Mouse (Mus musculus) testis, adult 2 months (tissue): ENCODE results near the gene Wfdc12. TPM values are rescaled to one million over a fixed set of nuclear protein-coding genes. Genes with fewer than 3 reads are reported as not detected.
A peak's percentile ranks its signal among the peaks of the same experiment; 100 is the strongest.

Experiments
- H3K27ac ChIP-seq: fragments of 200-500 bp; 2 replicates; pipeline ENCODE4 v1.5.1; 2012; ENCODE audit warnings: low read depth, low read length; ENCODE audit not compliant: control insufficient read depth, insufficient read depth
- H3K27me3 ChIP-seq: fragments of 200-500 bp; 2 replicates; pipeline ENCODE4 v1.6.1; 2012; ENCODE audit warnings: mild to moderate bottlenecking, low read length, moderate library complexity; ENCODE audit not compliant: control insufficient read depth, insufficient read depth
- H3K36me3 ChIP-seq: fragments of 200-500 bp; 2 replicates; pipeline ENCODE4 v1.6.1; 2012; ENCODE audit warnings: mild to moderate bottlenecking, low read length; ENCODE audit not compliant: control insufficient read depth, insufficient read depth
- H3K4me1 ChIP-seq: fragments of 200-500 bp; 2 replicates; pipeline ENCODE4 v1.6.1; 2012; ENCODE audit warnings: low read length; ENCODE audit not compliant: control insufficient read depth, insufficient read depth
- H3K4me3 ChIP-seq: fragments of 200-500 bp; 2 replicates; pipeline ENCODE4 v1.5.1; 2012; ENCODE audit warnings: low read depth, mild to moderate bottlenecking, low read length, moderate library complexity, mixed read lengths; ENCODE audit not compliant: control insufficient read depth
- CTCF ChIP-seq: fragments of 200-500 bp; IDR thresholded peaks from 2 replicates; pipeline ENCODE4 v1.5.1; 2012; ENCODE audit warnings: low read depth, mild to moderate bottlenecking, inconsistent platforms, low read length, moderate library complexity; ENCODE audit not compliant: control insufficient read depth, insufficient read depth, insufficient replicate concordance
- POLR2A ChIP-seq: fragments of 200-500 bp; IDR thresholded peaks from 2 replicates; pipeline ENCODE4 v1.6.1; 2012; ENCODE audit warnings: low read depth, mild to moderate bottlenecking, inconsistent platforms, low read length, moderate library complexity; ENCODE audit not compliant: control insufficient read depth
- polyA plus RNA-seq: library from polyadenylated mRNA; depleted of rRNA; stranded (reverse); fragments of >200 nt; gene quantifications from 2 replicates; pipeline ENCODE4 v1.2.3, GENCODE M21; 2012

The Wfdc12 gene
- polyA plus RNA-seq, 1 experiment = 0.15 TPM

DNA sequence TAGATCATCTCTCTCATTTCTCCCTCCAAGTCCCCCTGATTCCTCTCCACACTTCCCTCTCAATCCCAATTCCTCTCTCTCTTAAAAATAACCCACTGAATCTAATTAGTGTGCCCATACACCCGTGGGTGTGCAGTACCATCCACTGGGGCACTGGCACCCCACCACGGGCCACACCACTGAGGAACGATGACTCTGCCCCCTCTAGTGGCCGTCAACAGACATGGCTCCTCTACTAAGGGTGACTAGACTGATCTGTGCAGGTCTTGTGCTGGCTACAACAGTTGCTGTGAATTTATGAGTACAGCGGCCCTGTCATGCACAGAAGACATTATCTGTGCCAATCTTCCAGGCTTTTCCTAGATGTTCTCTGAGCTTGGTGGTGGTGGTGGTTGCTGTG lies 1.7 kb downstream of the Wfdc12 start:
- H3K27ac ChIP-seq = no peak overlapping the region
- TF ChIP-seq POLR2A (no peak), CTCF (peak; percentile 50; the same call in 1 of the 2 replicates)
- H3K27me3 ChIP-seq = no peaks in the 10 kb centered on the region
- no peak overlapping the region for H3K4me3 ChIP-seq
- peaks cover 2% of the 10 kb centered on the region; the same call in 1 of the 2 replicates for H3K4me1 ChIP-seq
- H3K36me3 ChIP-seq = no peaks in the 10 kb centered on the region

DNA sequence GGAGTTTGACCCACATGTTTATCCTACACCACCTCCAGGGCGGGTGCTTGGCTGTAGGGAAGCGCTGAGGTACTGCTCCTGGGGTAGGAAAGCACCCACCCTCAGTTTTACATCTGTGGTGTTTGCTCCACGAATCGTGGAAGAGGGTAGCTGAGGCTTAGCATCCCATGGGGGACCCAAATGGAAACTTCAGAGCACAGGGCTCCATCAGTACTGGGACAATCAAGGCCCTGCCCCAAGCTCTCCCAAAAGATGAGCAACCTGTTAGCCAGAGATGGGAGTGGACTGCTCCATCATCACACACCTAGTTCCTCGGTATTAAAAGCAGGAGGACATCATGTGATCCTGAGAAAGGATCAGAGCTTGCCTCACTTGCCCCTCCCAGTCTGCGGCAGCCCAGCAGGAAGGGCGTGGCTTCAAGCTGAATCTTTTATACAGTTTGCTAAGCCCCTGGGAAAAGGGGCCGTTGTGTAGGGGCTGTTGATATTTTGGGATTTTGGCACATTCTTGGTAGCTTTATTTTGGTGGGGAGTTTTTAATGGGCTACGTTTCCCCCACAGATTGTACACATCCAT lies 6.2 kb downstream of the Wfdc12 start:
- H3K27ac ChIP-seq = no peak overlapping the region
- H3K4me1 ChIP-seq = no peaks in the 10 kb centered on the region
- H3K4me3 ChIP-seq = no peak overlapping the region
- H3K27me3 ChIP-seq = no peaks in the 10 kb centered on the region
- no peaks in the 10 kb centered on the region for H3K36me3 ChIP-seq
- no peak for TF ChIP-seq POLR2A
- TF ChIP-seq CTCF = no peak

DNA sequence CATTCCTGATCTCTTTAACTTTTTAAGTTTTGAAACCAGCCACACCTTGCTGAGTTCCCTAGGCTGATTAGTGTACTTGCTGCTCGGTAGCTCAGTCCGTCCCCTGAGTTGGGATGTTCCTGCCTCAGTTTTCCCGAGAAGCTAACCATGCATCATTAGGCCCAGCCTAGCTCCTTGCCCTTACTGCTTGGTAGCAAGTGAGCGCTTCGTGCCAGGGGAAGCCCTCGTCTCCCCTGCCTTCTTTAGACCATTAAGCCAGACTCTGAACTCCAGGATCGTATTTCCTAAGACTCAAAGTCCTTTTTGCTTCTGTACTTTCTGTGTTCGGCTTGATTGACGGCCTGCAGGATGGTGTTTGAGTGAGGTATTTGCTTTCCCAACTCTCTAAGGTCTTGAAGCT lies 7.1 kb downstream of the Wfdc12 start:
- no peak overlapping the region for H3K4me3 ChIP-seq
- H3K27ac ChIP-seq = no peak overlapping the region
- H3K27me3 ChIP-seq = no peaks in the 10 kb centered on the region
- TF ChIP-seq POLR2A (no peak), CTCF (no peak)
- no peaks in the 10 kb centered on the region for H3K4me1 ChIP-seq
- no peaks in the 10 kb centered on the region for H3K36me3 ChIP-seq

DNA sequence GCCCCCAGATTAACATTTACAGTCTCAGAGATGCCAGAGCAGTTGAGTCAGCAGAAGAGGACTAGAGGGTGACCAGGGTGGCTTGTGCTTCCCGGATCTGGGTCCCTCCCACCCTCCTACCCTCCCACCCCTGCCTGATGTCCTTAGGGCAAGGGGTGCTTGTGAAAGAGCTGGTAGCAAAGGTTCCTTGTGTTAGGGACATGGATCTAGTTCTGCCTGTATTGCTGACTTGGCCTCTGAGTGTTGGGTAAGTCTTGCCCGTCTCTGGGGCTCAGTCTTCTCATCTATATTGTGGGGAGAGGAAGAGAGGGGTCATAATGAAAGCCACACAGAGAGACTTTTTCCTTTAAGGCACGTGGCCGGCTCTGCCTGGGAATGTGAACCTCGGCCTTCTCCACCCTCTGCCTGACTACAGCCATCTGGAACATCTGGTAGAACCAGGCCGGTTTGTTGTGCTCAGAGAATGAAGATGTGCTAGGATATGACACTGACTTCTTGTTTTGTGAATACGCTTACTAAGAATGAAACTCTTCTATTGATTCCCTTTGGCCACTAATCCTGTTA lies 7.6 kb downstream of the Wfdc12 start, which contains the start of gene Wfdc5:
Gene Wfdc5, minus strand, starts transcription at position 51 of the 564 bp plus-strand sequence.
- Histone ChIP-seq H3K36me3 (no peaks in the 10 kb centered on the region), H3K4me1 (no peaks in the 10 kb centered on the region), H3K4me3 (no peak within 1 kb of the TSS), H3K27me3 (no peaks in the 10 kb centered on the region), H3K27ac (no peak within 1 kb of the TSS)
- TF ChIP-seq POLR2A (no peak), CTCF (no peak)

DNA sequence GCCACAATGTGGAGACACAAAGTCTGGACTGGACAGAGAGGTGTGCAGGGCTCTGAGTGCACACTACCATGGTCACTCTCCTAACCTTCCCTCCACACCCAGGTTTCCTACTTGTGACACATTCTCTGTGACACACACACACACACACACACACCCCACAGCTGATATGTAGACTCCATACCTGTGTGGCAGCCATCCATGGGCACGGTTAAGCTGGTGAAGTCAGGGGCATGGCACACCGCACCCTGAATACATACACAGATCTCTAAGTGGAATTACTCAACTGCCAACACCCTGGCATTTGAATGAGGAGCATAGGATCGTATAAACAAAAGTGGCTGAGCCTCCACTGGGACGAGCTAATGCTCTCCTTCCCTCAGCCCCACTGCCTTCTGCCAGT lies 9.6 kb downstream of the Wfdc12 start:
- H3K4me3 ChIP-seq = no peak overlapping the region
- no peak overlapping the region for H3K27ac ChIP-seq
- H3K27me3 ChIP-seq = no peaks in the 10 kb centered on the region
- no peaks in the 10 kb centered on the region for H3K36me3 ChIP-seq
- no peak for TF ChIP-seq POLR2A
- no peak for TF ChIP-seq CTCF
- no peaks in the 10 kb centered on the region for H3K4me1 ChIP-seq

DNA sequence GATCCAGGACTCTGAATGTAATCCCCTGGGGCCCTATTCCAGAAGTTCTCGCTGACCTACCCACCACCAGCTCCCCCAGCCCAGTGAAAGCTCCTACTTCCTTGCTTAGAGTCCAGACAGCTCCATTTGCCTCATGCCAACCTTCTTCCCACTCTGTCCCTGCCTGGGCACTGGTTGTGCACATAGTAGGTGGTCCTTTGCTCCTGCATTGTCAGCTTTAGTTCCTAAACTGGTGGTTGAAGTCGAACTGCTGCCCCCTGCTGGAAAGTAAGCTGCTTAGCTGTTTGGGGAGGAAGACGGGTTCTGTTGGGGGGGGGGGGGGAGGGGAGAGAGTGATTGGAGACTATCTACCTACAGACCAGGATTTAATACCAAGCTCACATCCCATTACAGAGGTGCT lies 10.3 kb downstream of the Wfdc12 start:
- Histone ChIP-seq H3K36me3 (no peaks in the 10 kb centered on the region), H3K27me3 (no peaks in the 10 kb centered on the region), H3K27ac (no peak overlapping the region), H3K4me3 (no peak overlapping the region), H3K4me1 (no peaks in the 10 kb centered on the region)
- TF ChIP-seq CTCF (peak; percentile 22; the same call in 1 of the 2 replicates), POLR2A (no peak)

DNA sequence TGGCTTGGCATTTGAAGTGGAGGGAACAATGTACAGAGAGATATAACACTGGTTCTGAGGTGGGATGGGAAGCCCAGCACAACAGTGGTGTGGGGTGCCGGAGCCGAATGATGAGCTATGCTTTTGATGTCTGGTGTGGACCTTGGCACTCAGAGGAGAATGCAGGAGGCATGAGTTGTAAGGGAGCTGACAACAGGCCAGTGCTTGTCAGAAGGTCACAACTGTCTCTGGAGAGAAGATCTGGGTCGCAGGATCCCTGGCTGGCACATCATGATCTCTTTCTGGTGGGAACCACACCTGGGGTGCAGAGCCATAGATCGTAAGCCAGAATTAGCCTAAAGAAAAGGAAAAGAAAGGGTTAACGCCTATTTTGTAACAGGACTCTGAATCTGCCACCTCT lies 12.6 kb downstream of the Wfdc12 start:
- no peaks in the 10 kb centered on the region for H3K4me1 ChIP-seq
- TF ChIP-seq CTCF (no peak), POLR2A (no peak)
- no peak overlapping the region for H3K4me3 ChIP-seq
- H3K27ac ChIP-seq = no peak overlapping the region
- no peaks in the 10 kb centered on the region for H3K36me3 ChIP-seq
- no peaks in the 10 kb centered on the region for H3K27me3 ChIP-seq

DNA sequence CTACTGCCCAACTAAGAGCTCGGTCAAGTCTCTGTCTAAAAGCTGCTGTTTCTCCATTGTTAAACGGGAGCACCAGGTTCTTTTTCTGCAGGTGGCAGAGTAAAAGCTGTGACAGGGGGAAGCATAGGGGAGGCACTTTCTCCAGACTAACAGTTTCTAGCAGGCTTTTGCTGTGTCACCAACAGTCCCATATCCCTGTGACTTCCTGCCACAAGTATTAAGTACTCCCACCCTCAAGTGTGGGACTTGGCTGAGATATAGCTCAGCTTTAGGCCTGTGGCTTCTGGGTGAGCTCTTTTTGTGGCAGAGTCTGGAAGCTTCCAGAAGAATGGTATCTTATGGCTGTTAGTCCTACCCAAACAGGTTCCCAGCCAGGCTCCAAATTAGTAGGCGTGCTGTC lies 14.6 kb downstream of the Wfdc12 start:
- Histone ChIP-seq H3K4me1 (peaks cover 8% of the 10 kb centered on the region), H3K27me3 (no peaks in the 10 kb centered on the region), H3K36me3 (no peaks in the 10 kb centered on the region), H3K27ac (no peak overlapping the region), H3K4me3 (no peak overlapping the region)
- TF ChIP-seq POLR2A = no peak
- TF ChIP-seq CTCF = no peak
